Mouse (Mus musculus): ENCODE results near the gene Sgcd.
"Not testable (repeated sequence)": the region's sequence is repeated elsewhere in the genome, so short reads cannot be mapped to it uniquely, and the experiment has no call there.

The Sgcd gene

DNA sequence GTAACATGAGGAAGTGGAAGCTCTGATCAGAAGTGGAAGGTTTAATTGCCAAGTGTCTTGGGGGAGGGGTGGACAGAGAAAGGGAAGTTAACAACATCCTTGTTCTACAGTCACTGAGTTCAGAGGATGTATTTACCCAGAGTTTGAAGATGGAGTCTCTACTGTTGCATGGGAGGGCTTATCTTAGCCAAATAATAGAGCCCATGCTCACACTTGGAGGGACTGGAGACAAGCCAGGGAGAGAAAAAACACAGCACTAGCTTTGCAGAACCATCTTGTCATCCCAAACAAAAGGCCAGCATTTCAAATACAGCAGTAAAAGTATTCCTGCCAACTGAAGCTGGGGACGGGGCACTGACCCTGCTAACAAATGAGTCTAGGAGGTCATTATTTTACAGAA, 212.8 kb downstream of the Sgcd start:
- no peak for DNase-seq

- DNase-seq: peak; percentile 7
These were observed 222.9 kb downstream of the Sgcd start for GRCm38 (mm10) chr11:47765859-47766258.

GRCm38 (mm10) chr11:47763569-47763968, 225.2 kb downstream of the Sgcd start:
- DNase-seq: not testable (repeated sequence)

DNA sequence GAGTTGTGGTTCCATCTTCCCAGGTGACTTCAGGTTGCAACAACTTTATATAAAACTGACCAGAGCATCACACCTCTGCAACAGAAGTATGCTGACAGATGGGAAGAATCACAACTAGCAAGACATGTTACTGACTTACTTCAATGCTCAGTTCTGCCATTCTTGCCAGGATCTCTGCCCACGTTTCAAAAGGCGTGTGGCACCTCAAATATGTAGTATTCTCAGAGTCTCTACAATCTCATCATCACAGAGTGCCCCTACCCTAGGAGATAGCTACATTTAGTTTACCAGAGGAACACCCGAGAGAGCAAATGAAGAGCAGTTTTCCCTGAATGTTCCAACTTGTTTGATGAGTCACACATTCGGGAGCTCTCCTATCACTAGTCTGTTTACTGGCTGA, 229.8 kb downstream of the Sgcd start:
- no peak for DNase-seq

DNA sequence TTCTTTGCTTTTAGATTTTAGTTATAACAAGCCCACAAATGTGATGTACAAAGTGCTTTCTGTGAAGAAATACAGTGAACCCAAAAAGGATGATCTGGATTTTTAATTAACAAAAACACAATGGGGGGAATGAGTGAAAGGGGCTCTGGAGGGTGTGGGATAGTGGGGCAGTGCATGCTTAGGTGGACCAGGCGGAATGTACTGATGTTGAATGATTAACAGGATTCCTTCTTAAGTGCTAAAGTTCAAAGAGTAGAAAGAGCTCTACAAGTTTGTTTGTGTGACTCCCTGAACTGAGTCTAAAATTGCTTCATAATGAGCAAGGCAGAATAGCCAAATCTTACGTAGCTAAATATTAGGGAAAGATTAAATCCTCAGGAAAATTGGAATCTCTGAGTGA, 246.0 kb downstream of the Sgcd start:
- no peak for DNase-seq

DNA sequence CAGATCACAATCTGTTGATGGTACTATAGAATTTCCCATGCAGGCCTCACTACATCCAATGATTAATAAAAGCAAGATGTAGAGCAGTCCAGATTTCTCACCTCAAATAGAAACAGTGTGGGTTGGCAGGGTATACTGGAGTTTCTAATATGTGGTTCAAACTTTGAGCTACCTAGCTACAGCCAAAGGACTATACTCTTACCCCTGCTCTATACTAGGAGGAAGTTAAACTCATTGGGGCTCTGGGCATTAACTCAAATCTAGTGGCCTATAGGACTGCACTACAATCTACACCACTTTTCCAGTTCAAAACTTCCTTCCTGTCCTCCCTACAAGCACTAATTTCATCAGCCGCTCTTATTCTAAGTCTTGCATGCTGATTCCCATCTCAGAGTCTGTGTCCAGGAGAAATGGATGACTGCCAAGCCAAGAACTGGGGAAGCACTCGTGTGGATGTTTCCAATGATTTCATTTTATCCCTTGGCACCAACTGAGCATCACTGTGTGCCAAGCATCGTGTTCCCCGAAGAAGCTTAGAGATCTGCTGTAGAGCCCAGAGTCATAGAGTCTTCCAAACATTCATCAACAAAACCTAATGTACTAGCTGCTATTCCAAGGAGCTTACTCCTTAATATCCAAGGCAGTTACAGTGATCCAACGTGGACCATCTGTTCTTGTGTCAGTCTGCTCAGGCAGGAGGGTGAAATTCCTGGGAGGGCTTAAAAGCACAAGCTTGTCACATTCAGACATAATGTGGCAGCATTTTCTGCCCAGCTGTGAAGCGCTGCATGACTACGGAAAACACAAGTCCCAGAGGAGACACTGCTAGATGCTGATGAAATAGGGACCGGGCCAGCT, 283.6 kb downstream of the Sgcd start:
- no peak for DNase-seq

- no peak for DNase-seq
These were observed 293.2 kb downstream of the Sgcd start for GRCm38 (mm10) chr11:47695611-47696010.

DNA sequence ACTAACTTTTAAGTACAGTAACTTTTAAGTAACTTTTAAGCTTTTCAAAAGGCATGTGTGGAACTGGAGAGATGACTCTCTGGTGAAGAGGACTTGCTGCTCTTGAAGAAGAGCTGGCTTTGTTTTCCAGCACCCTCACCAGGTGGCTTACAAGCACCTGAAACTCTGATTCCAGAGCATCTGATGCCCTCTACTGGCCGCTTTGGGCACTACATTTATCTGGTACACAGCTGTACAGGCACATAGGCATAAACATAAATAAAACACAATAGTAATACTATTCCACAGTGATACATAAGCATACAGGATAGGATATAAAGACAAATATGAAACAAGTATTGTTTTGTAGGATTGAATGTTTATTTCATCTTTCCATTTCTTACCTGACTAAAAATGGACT, 330.6 kb downstream of the Sgcd start:
- peak; percentile 62 for DNase-seq

- no peak for DNase-seq
These were observed 342.9 kb downstream of the Sgcd start for GRCm38 (mm10) chr11:47645911-47646310.

- DNase-seq: no peak
These were observed 347.1 kb downstream of the Sgcd start for GRCm38 (mm10) chr11:47641567-47642259.

GRCm38 (mm10) chr11:47640556-47640955, 348.2 kb downstream of the Sgcd start:
- DNase-seq: peak; percentile 56

- no peak for DNase-seq
These were observed 358.6 kb downstream of the Sgcd start for GRCm38 (mm10) chr11:47630186-47630585.

- DNase-seq: no peak
These were observed 378.9 kb downstream of the Sgcd start for GRCm38 (mm10) chr11:47609892-47610291.

GRCm38 (mm10) chr11:47574635-47575034, 414.1 kb downstream of the Sgcd start:
- no peak for DNase-seq

- DNase-seq: no peak
These were observed 420.3 kb downstream of the Sgcd start for GRCm38 (mm10) chr11:47568488-47568887.

DNA sequence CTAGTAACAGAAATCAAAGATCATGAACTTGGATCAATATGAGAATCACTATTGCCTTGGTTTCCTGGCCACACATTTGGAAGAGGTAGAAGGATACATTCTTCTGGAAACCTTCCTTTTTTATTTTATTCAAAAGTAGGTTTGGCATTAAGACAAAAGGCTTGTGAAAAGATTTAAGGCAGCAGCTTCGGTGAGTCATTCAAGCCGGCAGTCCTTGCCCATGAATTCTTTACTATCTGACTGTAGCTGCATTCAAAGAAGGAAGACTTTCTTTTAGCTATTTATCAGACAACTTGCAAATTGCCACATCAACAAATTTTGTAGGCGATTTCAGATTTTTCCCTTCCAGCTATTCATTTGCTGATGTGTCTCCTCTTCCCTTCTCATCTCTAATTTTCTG, 422.6 kb downstream of the Sgcd start:
- no peak for DNase-seq

- peak; percentile 34 for DNase-seq
These were observed 463.9 kb downstream of the Sgcd start for GRCm38 (mm10) chr11:47524845-47525244.

- DNase-seq: no peak
These were observed 480.7 kb downstream of the Sgcd start for GRCm38 (mm10) chr11:47508047-47508446.

DNA sequence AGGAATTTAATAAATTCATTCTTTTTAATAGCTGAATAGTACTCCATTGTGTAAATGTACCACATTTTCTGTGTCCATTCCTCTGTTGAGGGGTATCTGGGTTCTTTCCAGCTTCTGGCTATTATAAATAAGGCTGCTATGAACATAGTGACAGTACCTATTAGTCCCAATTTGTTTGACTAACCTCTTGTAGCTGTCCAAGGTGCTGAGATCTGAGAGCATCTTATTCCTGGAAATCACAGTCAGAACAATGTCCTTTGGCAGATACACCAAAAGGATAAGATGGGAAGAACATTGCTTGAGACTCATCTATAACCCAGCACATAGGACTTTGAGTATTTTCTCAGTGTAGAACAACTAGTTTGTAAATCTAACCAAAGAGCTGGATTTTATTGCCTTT, 485.5 kb downstream of the Sgcd start:
- DNase-seq: peak; percentile 61

GRCm38 (mm10) chr11:47473493-47474230, 515.1 kb downstream of the Sgcd start:
- no peak for DNase-seq

DNA sequence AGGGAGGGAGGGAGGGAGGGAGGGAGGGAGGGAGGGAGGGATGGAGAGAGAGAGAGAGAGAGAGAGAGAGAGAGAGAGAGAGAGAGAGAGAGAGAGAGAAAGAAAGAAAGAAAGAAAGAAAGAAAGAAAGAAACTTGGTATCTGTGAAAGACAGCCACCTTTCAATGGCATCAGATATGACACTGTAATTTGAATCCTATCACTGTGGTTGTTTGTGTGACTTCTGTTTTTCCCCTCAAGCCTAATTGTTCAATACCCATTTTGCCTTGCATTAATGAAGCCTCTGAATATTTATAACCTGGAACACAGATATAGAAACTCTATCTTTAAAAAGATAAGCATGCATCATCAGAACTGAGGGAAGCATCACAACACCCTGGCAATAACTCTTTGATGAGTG, 528.1 kb downstream of the Sgcd start:
- DNase-seq: not testable (repeated sequence)

- no peak for DNase-seq
These were observed 528.6 kb downstream of the Sgcd start for GRCm38 (mm10) chr11:47460149-47460548.

GRCm38 (mm10) chr11:47459214-47459613, 529.6 kb downstream of the Sgcd start:
- DNase-seq: peak; percentile 1

- DNase-seq: no peak
These were observed 541.0 kb downstream of the Sgcd start for GRCm38 (mm10) chr11:47447790-47448189.
